Mouse (Mus musculus) monocyte, adult 5-6 weeks (primary cell): Measurements from ENCODE around the gene Cd209e. TPM values are rescaled to one million over a fixed set of nuclear protein-coding genes. Genes with fewer than 3 reads are reported as not detected.
"Not testable (repeated sequence)": the region's sequence is repeated elsewhere in the genome, so short reads cannot be mapped to it uniquely, and the experiment has no call there.

Experiments used
- ATAC-seq: fragments of 153-309, 156-312 bp; replicated peaks from 2 replicates; pipeline ENCODE4 v1.8.0; 2017; ENCODE audit warnings: mild to moderate bottlenecking; ENCODE audit not compliant: low TSS enrichment, insufficient number of reproducible peaks, severe bottlenecking, poor library complexity, low FRiP score
- total RNA-seq: library from RNA; stranded (forward); fragments of 200-1000, 200-491, 200-594 nt; gene quantifications from 3 replicates; pipeline ENCODE4 v1.2.3, GENCODE M21; 2017

Gene Cd209e
- total RNA-seq: 0.58 to 1.2 TPM in 2 of 3 replicates, not detected in the other

GRCm38 (mm10) chr8:3854209-3854608 lies at the start of gene Cd209e:
TSS of gene Cd209e (minus strand) at chr8:3854309.
- no peak for ATAC-seq

- no peak for ATAC-seq
These were observed 24.3 kb upstream of the Cd209e start, which contains the start of gene Cd209d for GRCm38 (mm10) chr8:3878455-3878854. TSS of gene Cd209d (minus strand) at chr8:3878555.

DNA sequence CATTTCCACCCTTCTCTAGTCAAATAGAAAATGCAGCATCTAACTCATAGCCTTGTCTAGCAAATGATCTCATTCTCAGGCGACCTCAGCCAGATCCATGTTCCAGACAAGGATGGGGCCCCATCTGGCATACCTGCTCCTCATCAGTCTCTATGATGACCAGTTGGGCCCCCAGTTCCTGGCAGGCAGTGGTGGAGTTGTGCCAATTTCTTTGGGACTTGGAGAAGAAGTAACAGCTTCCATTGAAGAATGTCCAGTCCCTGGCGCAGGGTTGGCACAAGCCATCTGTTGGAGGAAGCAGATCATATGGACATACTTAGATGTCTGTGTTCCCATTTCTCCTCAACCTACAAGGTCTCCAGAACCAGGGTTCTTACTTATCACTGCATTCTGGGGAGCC lies 22.0 kb upstream of the Cd209e start:
- ATAC-seq: no peak

GRCm38 (mm10) chr8:3862736-3863135 lies 8.6 kb upstream of the Cd209e start:
- ATAC-seq: not testable (repeated sequence)

DNA sequence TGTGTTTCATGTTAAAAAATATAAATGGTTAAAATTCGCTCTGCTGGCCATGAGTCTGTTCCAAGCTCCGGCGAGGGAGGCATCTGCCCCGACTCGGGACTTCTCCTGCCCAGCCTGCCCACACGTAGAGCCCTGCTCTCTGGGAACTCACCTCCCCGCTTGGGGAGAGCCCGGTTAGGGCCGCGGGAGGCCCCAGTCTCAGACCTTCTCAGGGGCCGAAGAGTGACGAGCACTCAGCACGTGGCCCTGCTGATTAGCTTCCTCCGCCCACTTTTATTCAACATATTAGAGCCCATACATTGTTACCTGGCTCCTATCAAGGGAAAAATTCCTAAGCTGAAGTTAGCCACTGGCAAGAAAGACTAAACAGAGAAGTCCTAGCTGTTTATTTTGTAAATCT lies 51.0 kb downstream of the Cd209e start:
- no peak for ATAC-seq

Other genes starting within 250 kb of the Cd209e start
- gene Xab2, start 233.0 kb downstream of the Cd209e start, total RNA-seq: 62.7 to 73.3 TPM (median 67.6 TPM) in 3 replicates
- gene Pet100, start 232.8 kb downstream of the Cd209e start, total RNA-seq: 127 to 142 TPM (median 131 TPM) in 3 replicates
- 0.67 to 0.96 TPM in 2 of 3 replicates, not detected in the other for gene Pcp2, start 228.8 kb downstream of the Cd209e start, total RNA-seq
- 132 to 212 TPM (median 174 TPM) in 3 replicates for gene Stxbp2, start 223.4 kb downstream of the Cd209e start, total RNA-seq
- gene Retn, start 198.5 kb downstream of the Cd209e start, total RNA-seq: not detected in 3 replicates
- 40.4 to 71.1 TPM (median 68.4 TPM) in 3 replicates for gene Mcemp1, start 188.6 kb downstream of the Cd209e start, total RNA-seq
- gene Fcor, start 181.9 kb downstream of the Cd209e start, total RNA-seq: 4.3 to 4.9 TPM in 2 of 3 replicates, not detected in the other
- gene Trappc5, start 178.0 kb downstream of the Cd209e start, total RNA-seq: 24.4 to 30.4 TPM (median 24.6 TPM) in 3 replicates
- 11.4 to 16.0 TPM (median 11.7 TPM) in 3 replicates for gene Fcer2a, start 160.1 kb downstream of the Cd209e start, total RNA-seq
- gene Clec4g, start 133.7 kb downstream of the Cd209e start, total RNA-seq: 1.2 to 1.5 TPM in 2 of 3 replicates, not detected in the other
- 12.6 to 30.8 TPM (median 30.4 TPM) in 3 replicates for gene Cd209a, start 105.3 kb downstream of the Cd209e start, total RNA-seq
- gene Cd209d, start 24.2 kb upstream of the Cd209e start, total RNA-seq: 0.49 TPM in 1 of 3 replicates, not detected in the others
- gene Cd209b, start 72.5 kb upstream of the Cd209e start, total RNA-seq: not detected in 3 replicates
- 1.0 to 2.6 TPM in 2 of 3 replicates, not detected in the other for gene Cd209c, start 100.4 kb upstream of the Cd209e start, total RNA-seq